Mouse (Mus musculus) liver, postnatal 0 days (tissue): Measurements from ENCODE around the gene Prr5l.

Experiments
- CTCF ChIP-seq: sonication (generic); IDR thresholded peaks from 2 replicates; pipeline ENCODE4 v1.5.1; 2016; ENCODE audit warnings: antibody characterized with exemption, low read depth
- EP300 ChIP-seq: IDR thresholded peaks from 2 replicates; pipeline ENCODE4 v1.6.1; 2016; ENCODE audit warnings: antibody characterized with exemption, low read depth, mild to moderate bottlenecking

- no peak for TF ChIP-seq CTCF
- TF ChIP-seq EP300: no peak
These were observed 140.6 kb downstream of the Prr5l start for GRCm38 (mm10) chr2:101742072-101742860.
